Mouse (Mus musculus): ENCODE data around the gene Mtch2.

DNA sequence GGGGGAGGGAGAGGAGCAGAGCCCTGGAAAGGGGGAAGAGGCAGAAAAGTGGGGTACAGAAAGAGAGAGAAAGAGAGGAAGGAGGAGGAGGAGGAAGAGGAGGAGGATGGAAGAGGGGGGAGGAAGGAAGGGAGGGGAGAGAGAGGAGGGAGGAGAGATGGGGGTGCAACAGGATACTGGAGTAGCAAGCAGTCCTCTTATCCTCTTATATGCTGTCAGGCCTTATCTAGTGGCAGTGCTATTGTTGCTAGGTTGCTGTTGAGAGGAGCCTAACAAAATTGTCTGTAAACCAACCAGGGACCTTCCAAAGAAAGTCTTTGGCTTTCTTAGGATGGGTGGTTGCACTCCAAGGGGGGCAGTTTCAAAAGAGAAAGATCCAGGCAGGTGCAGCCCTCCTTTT is 32.5 kb downstream of the Mtch2 start:
- no peak for TF ChIP-seq POLR2A (IDR thresholded peaks at IDR 0.05; ENCODE audit: borderline replicate concordance, extremely low read depth, low read depth, low read length)
- no peak for TF ChIP-seq CTCF (IDR thresholded peaks at IDR 0.05; ENCODE audit: insufficient read depth, low read length)
